Mouse (Mus musculus): ENCODE measurements around the gene Ly6g6e.

Ly6g6e gene

GRCm38 (mm10) chr17:35049561-35050016, 27.1 kb upstream of the Ly6g6e start, which contains the start of gene Clic1:
Clic1 (plus strand) TSS chr17:35049966.
- in situ Hi-C loops (cut with MboI, MseI), result no loop called here

- in situ Hi-C loops (cut with MboI, MseI), result no loop called here
Measured at GRCm38 (mm10) chr17:35050126-35050750, 26.5 kb upstream of the Ly6g6e start.

GRCm38 (mm10) chr17:35051156-35052086, 25.3 kb upstream of the Ly6g6e start:
- in situ Hi-C loops (cut with MboI, MseI), result no loop called here

- in situ Hi-C loops (cut with MboI, MseI), result no loop called here
Measured at GRCm38 (mm10) chr17:35052271-35052798, 24.4 kb upstream of the Ly6g6e start.

- in situ Hi-C loops (cut with MboI, MseI), result no loop called here
Measured at GRCm38 (mm10) chr17:35055691-35056495, 20.8 kb upstream of the Ly6g6e start.

GRCm38 (mm10) chr17:35057090-35057489, 19.6 kb upstream of the Ly6g6e start:
- in situ Hi-C loops (cut with MboI, MseI), result no loop called here

- in situ Hi-C loops (cut with MboI, MseI), result no loop called here
Measured at GRCm38 (mm10) chr17:35058316-35058715, 18.4 kb upstream of the Ly6g6e start.

GRCm38 (mm10) chr17:35058911-35059892, 17.5 kb upstream of the Ly6g6e start, which contains the start of gene Ddah2:
Ddah2 (plus strand) TSS chr17:35059035.
- in situ Hi-C loops (cut with MboI, MseI), result no loop called here

- in situ Hi-C loops (cut with MboI, MseI), result loop anchor here (10.0 kb wide), 1 partner anchor 45 kb away; the partner anchor contains the start of gene Vwa7
Measured at GRCm38 (mm10) chr17:35060071-35060470, 16.6 kb upstream of the Ly6g6e start.

GRCm38 (mm10) chr17:35060737-35061297, 15.9 kb upstream of the Ly6g6e start:
- in situ Hi-C loops (cut with MboI, MseI), result loop anchor here (10.0 kb wide), 1 partner anchor 46 kb away; the partner anchor contains the start of gene Vwa7

GRCm38 (mm10) chr17:35061299-35061698, 15.4 kb upstream of the Ly6g6e start:
- in situ Hi-C loops (cut with MboI, MseI), result loop anchor here (10.0 kb wide), 1 partner anchor 46 kb away; the partner anchor contains the start of gene Vwa7

GRCm38 (mm10) chr17:35063466-35063865, 13.2 kb upstream of the Ly6g6e start:
- in situ Hi-C loops (cut with MboI, MseI), result loop anchor here (10.0 kb wide), 1 partner anchor 49 kb away; the partner anchor contains the start of gene Vwa7

GRCm38 (mm10) chr17:35064378-35064877, 12.3 kb upstream of the Ly6g6e start:
- in situ Hi-C loops (cut with MboI, MseI), result loop anchor here (10.0 kb wide), 1 partner anchor 50 kb away; the partner anchor contains the start of gene Vwa7

GRCm38 (mm10) chr17:35064951-35065947, 11.5 kb upstream of the Ly6g6e start, which contains the start of gene Ly6g6c:
Ly6g6c (plus strand) TSS chr17:35065388.
- in situ Hi-C loops (cut with MboI, MseI), result loop anchor here (10.0 kb wide), 1 partner anchor 50 kb away; the partner anchor contains the start of gene Vwa7

GRCm38 (mm10) chr17:35066084-35066483, 10.6 kb upstream of the Ly6g6e start, which contains the start of gene Mpig6b:
Mpig6b (minus strand) TSS chr17:35066184.
- in situ Hi-C loops (cut with MboI, MseI), result loop anchor here (10.0 kb wide), 1 partner anchor 51 kb away; the partner anchor contains the start of gene Vwa7

- in situ Hi-C loops (cut with MboI, MseI), result loop anchor here (10.0 kb wide), 1 partner anchor 54 kb away; the partner anchor contains the start of gene Vwa7
Measured at GRCm38 (mm10) chr17:35068213-35068914, 8.3 kb upstream of the Ly6g6e start.
